Mouse (Mus musculus): ENCODE results near the gene Mcm5.

- TF ChIP-seq CTCF (IDR thresholded peaks at IDR 0.05; ENCODE audit: low read depth) (no peak), EP300 (optimal IDR thresholded peaks at IDR 0.05) (no peak)
Measured at GRCm38 (mm10) chr8:75133399-75133798, 24.0 kb downstream of the Mcm5 start.
